Mouse (Mus musculus): ENCODE measurements around the gene Epb41l2. TPM values are rescaled to one million over a fixed set of nuclear protein-coding genes. Genes with fewer than 3 reads are reported as not detected.

Epb41l2 gene
- total RNA-seq, 2 experiments from 2014 or later: 7.4 to 9.6 TPM

DNA sequence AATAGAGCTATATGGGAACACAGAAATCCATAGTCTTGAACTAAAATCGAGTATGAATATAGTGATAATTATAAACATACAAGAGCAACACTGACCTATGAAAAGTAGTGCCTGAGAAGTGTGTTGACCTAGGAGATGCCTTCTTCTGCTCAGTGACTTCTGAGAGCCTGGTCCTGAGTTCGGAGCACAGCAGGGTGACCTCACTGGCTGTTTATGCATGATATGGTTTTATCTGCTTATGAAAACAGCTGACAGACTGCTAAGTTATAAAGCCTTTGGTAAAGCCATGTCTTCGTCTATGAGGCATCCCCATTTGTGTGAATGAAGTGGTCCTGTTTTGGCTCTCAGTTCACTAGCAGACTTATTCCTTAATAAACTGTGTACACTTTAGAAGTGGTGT, 37.3 kb downstream of the Epb41l2 start:
- no peak for ATAC-seq (replicated peaks; ENCODE audit: low FRiP score, poor library complexity, severe bottlenecking)

DNA sequence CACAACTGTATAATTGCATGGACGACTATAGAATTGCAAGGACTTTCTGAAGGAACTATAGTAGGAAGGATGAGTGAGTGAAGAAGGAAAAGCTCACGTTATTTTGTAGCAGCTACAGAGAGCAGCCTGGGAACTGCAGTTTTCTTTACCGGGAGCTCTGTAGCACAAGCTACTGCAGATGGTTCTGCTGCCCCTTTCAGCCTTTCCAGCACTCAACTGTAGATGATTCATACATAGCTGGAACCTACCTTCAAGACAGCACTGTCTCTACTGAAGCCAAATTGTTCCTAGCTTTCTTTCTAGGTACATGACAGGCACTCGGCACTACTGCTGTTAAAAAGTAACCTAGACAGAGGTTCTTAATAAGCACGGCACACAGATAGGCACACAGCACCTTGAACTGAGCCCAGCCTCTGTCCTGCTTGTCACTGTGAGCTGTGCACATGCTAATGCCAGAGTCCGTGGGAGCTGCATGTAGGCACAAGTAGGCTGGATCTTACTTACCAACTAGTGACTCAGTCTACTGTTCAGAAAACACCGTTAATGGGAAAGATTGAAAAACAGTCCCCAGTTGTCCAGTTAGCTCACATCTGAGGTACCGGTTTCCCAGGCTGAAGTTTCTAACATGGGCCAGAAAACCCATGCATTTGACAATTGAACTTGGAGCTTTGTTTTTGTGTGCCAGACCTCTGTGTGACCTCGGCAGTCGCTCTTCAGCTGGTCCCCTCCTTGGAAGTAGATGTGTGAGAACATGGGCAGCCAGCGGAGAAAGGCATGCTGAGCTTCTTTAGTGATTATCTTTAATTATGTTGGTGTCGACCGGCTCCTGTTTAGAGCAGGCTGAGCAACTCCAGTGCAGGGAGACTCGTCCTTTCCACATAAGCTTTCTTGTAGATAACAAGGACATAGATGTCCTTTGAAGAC, 38.4 kb downstream of the Epb41l2 start:
- no peak for ATAC-seq (replicated peaks; ENCODE audit: low FRiP score, poor library complexity, severe bottlenecking)

DNA sequence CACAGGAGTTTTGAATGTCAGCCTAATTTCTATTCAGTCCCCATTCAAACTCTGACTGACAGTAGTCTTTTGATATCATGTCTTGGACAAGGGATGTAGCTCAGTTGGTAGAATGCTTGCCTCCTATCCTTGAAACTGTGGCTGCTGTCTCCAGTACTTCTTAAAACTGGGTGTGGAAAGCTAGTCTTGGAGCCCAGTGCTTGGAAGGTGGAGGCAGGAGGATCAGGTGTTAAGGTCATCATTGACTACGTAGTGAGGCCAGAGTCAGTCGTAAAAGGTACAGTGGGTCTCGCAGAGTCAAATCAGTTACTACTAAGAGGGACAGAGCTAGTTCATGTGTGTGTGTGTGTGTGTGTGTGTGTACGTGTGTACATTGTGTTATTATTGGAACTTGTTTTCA, 39.4 kb downstream of the Epb41l2 start:
- ATAC-seq (replicated peaks; ENCODE audit: low FRiP score, poor library complexity, severe bottlenecking): no peak

DNA sequence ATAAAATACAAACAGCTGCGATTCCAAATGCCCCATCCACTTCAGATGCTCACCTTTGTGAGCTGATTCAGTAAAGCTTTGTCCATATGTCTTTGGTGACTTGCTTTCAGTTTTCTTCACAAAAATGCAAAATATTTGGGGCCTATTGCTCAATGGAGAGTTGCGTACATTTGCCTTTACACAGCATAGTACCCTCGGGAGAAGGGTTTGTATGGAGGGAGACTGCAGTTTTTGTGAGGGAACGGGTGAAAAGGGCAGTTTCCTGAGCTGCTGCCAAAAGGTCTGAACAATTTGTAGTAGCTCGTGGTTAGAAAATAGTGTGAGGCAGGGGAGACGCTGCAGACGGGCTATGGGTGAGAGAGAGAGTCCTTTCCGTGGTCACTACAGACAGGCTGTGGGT, 40.5 kb downstream of the Epb41l2 start:
- no peak for ATAC-seq (replicated peaks; ENCODE audit: low FRiP score, poor library complexity, severe bottlenecking)

DNA sequence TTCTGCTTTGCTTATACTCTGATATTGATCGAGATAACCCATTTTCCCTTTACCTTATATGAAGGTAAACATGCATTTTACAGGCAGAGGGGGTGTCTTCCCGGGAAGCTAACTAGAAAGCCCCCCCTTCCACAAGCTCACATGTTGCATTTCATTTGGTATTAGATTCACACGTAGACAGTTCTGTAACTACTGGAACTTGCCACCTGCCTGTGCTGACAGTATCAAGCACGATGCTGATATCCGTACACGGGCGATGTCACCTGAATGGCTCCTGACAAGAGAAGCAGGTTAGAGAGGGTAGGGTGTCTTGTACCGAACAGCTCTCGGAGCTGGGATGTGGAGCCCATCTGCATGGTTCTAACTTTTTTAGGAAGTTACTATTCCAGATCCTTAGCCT, 41.0 kb downstream of the Epb41l2 start:
- ATAC-seq (replicated peaks; ENCODE audit: low FRiP score, poor library complexity, severe bottlenecking): no peak

DNA sequence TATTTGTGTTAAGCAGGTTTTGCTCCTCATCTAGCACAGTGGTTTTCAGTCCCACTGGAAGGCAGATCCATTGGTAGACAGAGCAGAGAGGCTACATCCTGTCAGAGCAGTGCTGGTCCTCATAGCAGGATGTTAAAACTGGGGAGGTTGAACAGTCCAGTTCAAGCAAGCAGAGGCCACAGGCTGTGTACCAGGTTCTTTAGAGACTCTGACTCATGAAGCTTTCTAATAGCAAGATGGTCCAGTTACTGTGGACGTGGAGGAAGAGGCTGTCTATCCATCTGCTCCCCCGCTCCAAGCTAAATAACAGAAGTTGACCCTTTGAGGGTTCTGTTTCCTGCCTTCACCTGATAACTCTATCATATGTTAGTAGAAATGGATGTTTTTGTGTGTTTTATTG, 41.8 kb downstream of the Epb41l2 start:
- no peak for ATAC-seq (replicated peaks; ENCODE audit: low FRiP score, poor library complexity, severe bottlenecking)

DNA sequence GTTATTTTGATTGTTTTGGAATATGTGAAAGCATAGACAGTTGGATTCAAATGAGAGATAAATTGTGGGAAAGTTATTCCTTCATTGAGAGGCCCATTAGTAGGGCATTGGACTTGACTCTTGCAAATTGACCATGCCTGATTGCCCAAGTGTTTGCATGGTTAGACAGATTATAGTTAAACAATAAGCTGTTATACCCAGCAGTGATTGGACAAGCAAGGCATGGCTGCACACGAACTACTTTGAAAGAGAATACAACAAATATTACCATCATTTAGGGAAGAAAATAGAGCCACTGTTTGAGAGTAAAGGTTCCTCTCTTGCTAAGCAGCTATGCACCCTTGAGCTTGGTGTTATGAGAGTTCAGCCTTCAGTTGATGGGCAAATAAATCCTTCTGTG, 43.3 kb downstream of the Epb41l2 start:
- ATAC-seq (replicated peaks; ENCODE audit: low FRiP score, poor library complexity, severe bottlenecking): no peak

DNA sequence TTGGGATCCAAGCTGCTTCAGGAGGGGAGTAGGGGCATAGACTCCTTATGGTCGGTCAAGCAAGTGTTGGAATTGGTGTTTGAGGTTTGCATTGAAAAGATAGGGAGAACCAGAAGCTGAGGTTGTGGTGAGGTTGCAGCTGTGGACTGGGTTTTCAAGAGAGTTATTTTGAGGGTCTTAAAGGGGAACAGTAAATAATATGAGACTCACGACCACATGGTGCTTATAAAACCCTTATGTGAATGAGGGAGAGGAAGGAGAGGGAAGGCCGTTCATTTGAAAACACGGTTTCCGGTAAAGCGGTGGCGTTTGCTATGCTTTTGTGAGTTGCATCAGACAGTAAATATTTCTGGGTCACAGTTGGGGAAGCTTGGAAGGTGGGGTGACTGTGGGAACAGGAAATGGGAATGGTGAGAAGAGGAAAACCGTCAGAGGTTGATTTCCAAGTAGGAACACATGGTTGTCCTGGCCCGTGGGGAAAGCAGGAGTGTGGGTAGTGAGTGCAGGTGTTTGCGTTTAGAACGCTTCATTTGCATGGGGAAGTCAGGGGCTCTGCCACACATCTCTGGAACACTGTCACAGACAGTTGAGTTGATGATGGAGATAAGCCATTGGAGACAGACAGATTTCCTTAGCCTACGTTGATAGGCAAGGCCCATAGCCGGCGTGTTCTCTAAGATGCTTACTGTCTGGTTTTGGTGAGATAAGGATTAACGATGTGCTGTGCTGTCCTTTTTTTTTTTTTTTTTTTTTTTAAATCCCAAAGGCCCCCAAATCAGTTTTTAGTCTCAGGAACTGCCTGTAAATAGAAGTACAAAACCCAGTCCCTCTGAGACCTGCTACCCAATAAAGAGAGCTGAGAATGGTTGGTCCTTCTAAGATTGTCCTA, 44.5 kb downstream of the Epb41l2 start:
- no peak for ATAC-seq (replicated peaks; ENCODE audit: low FRiP score, poor library complexity, severe bottlenecking)

DNA sequence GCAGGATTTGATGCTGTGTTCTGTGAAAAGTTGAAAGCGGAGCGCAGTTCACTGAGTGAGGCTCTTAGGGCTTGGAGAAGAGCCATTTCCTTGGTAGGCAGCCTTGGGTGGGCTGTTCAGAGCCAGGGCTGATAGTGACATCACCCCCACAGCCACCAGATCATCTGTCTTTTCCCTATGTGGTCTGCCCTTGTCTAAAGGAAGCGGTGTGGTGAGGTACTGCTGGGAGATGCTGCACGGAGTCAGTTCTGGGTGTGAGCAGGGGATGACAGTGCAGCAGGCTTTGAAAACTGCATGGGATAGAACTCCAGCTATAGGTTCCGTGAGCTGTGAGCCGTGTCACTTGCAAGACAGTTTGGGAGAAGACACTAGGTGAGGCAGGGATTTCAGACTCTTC, 45.1 kb downstream of the Epb41l2 start:
- no peak for ATAC-seq (replicated peaks; ENCODE audit: low FRiP score, poor library complexity, severe bottlenecking)

DNA sequence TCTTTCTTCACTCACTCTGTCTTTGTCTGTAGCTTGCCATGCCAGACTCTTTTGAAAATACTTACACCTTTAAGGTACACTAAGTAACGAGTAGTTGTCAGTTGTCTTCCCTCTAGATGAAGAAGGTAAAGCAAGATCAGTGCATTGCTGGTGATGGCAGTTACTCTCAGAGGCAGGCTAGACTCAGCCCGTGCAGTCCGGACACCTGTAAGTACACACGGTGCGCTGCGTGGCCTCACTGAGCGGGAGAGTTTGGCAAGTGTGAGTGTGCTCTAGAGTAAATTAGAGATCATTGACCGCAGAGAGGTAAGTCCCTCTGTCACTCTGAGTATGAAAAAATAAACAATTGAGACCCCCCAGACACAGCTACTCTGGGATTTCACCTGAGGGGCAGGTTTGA, 46.0 kb downstream of the Epb41l2 start:
- no peak for ATAC-seq (replicated peaks; ENCODE audit: low FRiP score, poor library complexity, severe bottlenecking)

DNA sequence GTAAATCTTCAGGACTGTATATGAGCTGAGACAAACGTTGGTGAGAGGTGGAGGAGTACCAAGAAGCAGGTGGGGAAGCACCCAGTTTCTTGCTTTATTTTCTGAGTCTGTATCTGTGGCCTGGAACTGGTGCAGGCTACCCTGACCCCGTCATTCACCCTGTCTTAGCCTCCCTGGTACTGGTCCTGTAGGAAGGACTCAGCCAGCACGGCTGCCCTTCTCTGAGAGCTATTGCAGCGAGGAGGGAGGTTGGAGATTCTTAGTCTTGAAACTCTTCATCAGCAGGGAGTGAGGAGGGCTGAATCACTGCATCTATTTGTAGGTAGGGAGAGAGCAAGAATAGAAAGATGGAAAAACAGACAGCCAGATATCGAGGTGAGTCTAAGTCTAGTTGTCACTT, 47.1 kb downstream of the Epb41l2 start:
- ATAC-seq (replicated peaks; ENCODE audit: low FRiP score, poor library complexity, severe bottlenecking): no peak

DNA sequence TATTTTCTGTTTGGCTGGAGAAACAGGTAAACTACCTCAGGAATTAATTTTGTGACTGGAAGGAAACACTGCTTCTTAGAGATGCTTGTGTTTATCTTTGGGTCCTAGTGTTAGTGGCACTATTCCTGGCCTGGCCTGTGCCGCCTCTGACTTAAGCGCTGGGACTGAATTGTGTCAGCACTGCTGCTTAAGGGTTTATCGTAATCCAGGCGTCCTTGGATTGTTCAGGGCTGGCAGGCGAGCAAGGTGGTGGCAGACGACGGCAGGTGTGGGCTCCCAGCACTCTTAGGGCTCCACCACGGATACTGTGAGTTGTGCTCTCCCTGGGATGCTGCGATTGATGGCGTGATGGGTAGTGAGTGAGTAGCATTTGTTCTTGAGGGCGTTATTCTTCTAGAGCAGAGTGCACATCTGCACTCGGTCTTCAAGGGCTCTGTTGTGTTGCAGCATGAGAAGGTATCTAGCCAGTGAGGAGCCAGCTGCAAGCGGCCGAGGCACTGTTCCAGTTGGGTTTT, 48.6 kb downstream of the Epb41l2 start:
- ATAC-seq (replicated peaks; ENCODE audit: low FRiP score, poor library complexity, severe bottlenecking): no peak

DNA sequence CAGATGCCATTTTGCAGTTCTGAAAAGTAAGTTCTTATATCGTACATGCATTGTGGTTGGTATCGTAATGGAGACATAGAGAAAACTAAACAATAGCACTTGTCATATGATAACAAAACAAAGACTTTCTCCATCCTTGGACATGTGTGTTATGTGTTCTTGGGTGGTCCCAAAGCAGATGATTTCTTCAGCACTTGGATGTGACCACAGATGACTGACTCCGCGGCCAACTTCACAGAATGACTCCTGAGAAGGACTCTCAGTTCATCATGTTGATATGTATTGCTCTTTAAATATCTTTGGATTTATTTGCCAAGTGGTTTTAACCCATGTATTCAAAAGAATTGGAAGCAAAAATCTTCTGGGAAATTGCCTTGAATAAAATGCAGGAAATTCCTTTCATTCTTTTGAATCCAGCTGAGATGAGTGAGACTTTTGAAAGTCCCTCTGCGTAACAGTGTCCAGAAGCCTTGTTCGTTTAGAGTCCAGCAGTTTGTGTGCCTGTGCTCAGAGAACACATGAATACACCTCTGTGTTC, 52.3 kb downstream of the Epb41l2 start:
- no peak for ATAC-seq (replicated peaks; ENCODE audit: low FRiP score, poor library complexity, severe bottlenecking)

DNA sequence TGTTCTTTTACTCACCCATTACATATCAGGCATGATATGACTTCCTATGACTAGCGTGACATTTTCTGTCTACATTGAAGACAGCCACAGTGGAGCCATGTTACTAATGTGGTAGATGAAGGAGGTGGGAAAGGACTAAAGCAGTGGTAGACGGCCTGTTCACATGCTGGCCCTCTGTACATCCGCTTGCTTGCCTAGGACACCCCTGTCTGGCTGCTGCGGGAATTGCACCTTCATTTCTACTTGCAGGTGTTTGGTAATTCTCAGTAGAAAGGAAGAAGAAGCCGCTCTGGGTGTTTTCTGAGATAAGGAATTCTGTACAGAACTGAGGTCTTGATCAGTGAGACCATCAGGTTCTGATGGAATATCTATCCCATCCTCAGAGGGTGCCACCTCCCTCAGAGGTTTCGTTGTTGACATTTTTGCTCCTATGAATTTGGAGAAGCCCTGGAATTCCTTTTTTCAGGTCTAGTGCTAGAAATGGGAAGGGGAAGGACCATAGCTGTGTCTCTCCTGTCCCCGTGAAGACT, 55.7 kb downstream of the Epb41l2 start:
- ATAC-seq (replicated peaks; ENCODE audit: low FRiP score, poor library complexity, severe bottlenecking): no peak

DNA sequence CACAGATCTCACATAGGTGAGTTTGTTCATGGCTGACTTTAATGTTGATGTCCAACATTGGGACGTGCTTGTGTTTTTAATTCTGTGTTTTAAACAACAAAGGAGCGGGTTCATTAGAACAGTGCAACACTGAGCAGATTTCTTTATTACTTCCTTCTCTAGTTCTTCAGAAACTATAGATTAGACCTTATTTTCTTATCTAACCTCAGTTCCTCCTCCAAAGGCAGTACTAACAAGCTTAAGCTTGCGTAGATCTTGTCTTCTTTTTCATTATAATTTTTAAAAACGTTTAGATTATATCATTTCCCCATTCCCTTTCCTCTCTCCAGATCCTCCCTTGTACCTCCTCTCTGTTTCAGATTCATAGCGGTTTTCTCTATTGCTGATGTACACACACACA, 57.1 kb downstream of the Epb41l2 start:
- ATAC-seq (replicated peaks; ENCODE audit: low FRiP score, poor library complexity, severe bottlenecking): no peak

DNA sequence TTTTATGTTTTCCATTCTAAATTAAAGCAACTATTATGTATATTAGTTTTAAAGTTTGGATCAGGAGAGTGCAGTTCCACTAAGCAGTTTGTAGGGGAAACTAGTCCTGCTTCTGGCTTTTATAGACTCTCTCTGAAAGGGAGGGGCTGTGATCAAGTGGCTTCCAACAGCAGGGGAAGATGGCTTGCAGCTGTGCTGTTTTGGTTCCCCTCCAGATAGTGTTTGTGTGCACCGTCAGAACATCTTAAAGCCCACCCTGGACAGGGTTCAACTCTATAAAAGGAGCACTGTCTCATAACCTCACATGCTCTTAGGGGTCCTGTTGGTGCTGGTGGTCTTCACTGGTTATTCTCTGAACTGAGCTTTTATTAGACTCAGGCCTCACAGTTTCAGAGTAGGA, 66.5 kb downstream of the Epb41l2 start:
- no peak for ATAC-seq (replicated peaks; ENCODE audit: low FRiP score, poor library complexity, severe bottlenecking)

DNA sequence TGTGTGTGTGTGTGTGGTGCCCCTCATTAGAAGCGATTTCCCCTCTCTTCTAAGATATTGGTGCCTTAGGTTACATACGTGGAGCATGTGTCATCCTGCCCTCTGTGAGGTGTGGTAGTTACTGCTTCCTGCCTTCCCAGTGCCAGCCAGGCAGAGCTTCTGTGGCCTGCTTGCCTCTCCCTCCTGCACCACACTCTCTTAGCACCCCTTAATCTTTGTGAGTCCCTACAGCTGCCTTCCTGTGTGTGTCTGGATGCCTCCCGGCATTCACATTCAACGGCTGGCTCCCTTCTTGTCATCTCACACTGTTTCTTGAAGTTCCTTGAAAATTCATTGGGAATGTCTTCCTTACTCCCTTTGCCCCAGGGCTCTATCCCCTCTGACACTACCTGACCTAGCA, 67.2 kb downstream of the Epb41l2 start:
- no peak for ATAC-seq (replicated peaks; ENCODE audit: low FRiP score, poor library complexity, severe bottlenecking)

DNA sequence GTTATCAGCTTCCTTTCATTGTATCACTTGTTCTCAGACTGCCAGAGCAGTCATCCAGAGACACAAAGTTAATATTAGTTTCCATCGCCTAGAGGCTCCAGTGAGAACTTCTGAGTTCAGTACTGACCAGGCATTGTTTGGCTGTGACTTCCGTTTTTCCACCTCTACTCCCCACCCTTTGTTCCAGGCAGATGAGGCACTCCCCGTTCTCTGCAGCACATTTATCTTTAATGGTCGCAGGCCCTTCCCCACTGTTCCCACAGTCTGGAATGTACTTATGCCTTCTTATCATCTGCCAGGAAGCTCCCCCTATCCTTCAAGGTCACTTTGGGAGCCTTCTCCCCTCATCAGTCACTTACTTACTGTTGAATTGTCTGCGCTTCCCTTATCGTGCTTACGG, 67.9 kb downstream of the Epb41l2 start:
- no peak for ATAC-seq (replicated peaks; ENCODE audit: low FRiP score, poor library complexity, severe bottlenecking)

DNA sequence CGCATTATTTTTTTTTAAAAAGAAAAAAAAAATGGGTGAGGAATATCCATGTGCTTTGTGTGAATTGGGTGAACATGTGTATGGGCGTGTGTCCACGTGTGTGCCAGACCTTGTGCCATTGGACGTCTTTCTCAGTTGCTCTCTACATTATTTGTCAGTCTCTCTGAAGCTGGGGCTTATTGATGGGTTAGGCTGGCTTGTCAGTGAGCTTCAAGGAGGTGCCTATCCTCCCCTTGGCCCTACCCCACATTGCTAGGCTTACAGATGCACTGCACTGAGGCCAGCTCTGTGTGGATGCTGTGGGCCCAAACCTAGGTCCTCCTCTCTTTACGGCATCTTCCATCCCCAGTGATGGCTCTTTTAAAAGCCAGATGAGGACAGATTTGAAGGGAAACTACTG, 69.1 kb downstream of the Epb41l2 start:
- no peak for ATAC-seq (replicated peaks; ENCODE audit: low FRiP score, poor library complexity, severe bottlenecking)

DNA sequence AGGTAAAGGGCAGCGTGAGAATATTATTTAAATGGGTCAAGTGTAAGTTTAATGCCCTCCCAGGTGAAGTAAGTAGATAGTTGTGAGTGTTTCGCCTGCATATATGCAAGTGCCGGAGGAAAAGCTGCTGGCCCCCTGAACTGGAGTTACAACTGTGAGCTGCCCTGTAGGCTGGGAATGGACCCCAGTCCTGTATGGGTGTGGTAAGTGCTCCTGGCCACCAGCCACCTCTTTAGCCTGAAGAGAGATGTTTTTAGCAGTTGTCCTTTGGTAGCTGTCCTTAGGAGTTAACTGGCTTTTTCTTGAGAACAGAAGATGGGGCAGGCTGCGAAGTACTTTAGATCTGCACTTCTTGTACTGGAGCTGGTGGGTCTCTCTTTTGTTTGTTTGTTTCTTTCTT, 69.7 kb downstream of the Epb41l2 start:
- ATAC-seq (replicated peaks; ENCODE audit: low FRiP score, poor library complexity, severe bottlenecking): no peak

All from erythroid progenitor cell, adult 5-6 weeks (primary cell).